Mouse (Mus musculus) limb, embryonic 11.5 days (tissue): Measurements from ENCODE around the gene Olfr354. TPM values are rescaled to one million over a fixed set of nuclear protein-coding genes. Genes with fewer than 3 reads are reported as not detected.

ENCODE experiments used
- polyA plus RNA-seq: library from polyadenylated mRNA; unstranded; fragments of >200 nt; fragmentation: Nextera tagmentation; extraction: Ambion mirVana; gene quantifications from 2 replicates; pipeline ENCODE4 v1.2.1, GENCODE M21; 2014

The Olfr354 gene
- polyA plus RNA-seq, 1 experiment from 2014 or later = not detected

Other genes starting within 250 kb of the Olfr354 start
- gene Olfr346, start 219.9 kb upstream of the Olfr354 start, polyA plus RNA-seq = not detected in 2 replicates
- gene Olfr347, start 173.8 kb upstream of the Olfr354 start, polyA plus RNA-seq = not detected in 2 replicates
- gene Olfr348, start 121.4 kb upstream of the Olfr354 start, polyA plus RNA-seq = not detected in 2 replicates
- not detected in 2 replicates for gene Olfr50, start 115.1 kb upstream of the Olfr354 start, polyA plus RNA-seq
- not detected in 2 replicates for gene Olfr3, start 88.6 kb upstream of the Olfr354 start, polyA plus RNA-seq
- not detected in 2 replicates for gene Olfr350, start 59.4 kb upstream of the Olfr354 start, polyA plus RNA-seq
- gene Olfr351, start 43.0 kb upstream of the Olfr354 start, polyA plus RNA-seq = not detected in 2 replicates
- not detected in 2 replicates for gene Olfr352, start 37.2 kb upstream of the Olfr354 start, polyA plus RNA-seq
- gene Olfr353, start 12.7 kb upstream of the Olfr354 start, polyA plus RNA-seq = not detected in 2 replicates
- gene Olfr355, start 23.2 kb downstream of the Olfr354 start, polyA plus RNA-seq = not detected in 2 replicates
- gene Olfr356, start 31.4 kb downstream of the Olfr354 start, polyA plus RNA-seq = not detected in 2 replicates
- gene Olfr357, start 88.1 kb downstream of the Olfr354 start, polyA plus RNA-seq = not detected in 2 replicates
- not detected in 2 replicates for gene Olfr358, start 103.7 kb downstream of the Olfr354 start, polyA plus RNA-seq
- not detected in 2 replicates for gene Olfr360, start 160.1 kb downstream of the Olfr354 start, polyA plus RNA-seq
- not detected in 2 replicates for gene Olfr361, start 183.6 kb downstream of the Olfr354 start, polyA plus RNA-seq
- not detected in 2 replicates for gene Olfr362, start 212.2 kb downstream of the Olfr354 start, polyA plus RNA-seq
- gene Olfr364-ps1, start 233.6 kb downstream of the Olfr354 start, polyA plus RNA-seq = not detected in 2 replicates